Mouse (Mus musculus) kidney, adult 2 months (tissue): ENCODE results near the gene Xrn1. TPM values are rescaled to one million over a fixed set of nuclear protein-coding genes. Genes with fewer than 3 reads are reported as not detected.

Source experiments
- DNase-seq: peaks from one replicate; pipeline ENCODE4 v3.0.0; 2021
- H3K27ac ChIP-seq: fragments of 200-500 bp; 2 replicates; pipeline ENCODE4 v1.5.1; 2012; ENCODE audit warnings: low read depth, low read length, control low read depth, inconsistent platforms; ENCODE audit not compliant: insufficient read depth
- H3K27me3 ChIP-seq: fragments of 200-500 bp; replicated peaks from 2 replicates; pipeline ENCODE4 v1.6.1; 2012; ENCODE audit warnings: mild to moderate bottlenecking, moderate library complexity, low read length, inconsistent platforms; ENCODE audit not compliant: control insufficient read depth, insufficient read depth
- H3K36me3 ChIP-seq: fragments of 200-500 bp; 2 replicates; pipeline ENCODE4 v1.6.1; 2012; ENCODE audit warnings: mild to moderate bottlenecking, moderate library complexity, low read length, inconsistent platforms; ENCODE audit not compliant: control insufficient read depth, insufficient read depth
- H3K4me1 ChIP-seq: fragments of 200-500 bp; 2 replicates; pipeline ENCODE4 v1.6.1; 2011; ENCODE audit warnings: low read length; ENCODE audit not compliant: control insufficient read depth, insufficient read depth
- H3K4me3 ChIP-seq: fragments of 200-500 bp; 2 replicates; pipeline ENCODE4 v1.5.1; 2011; ENCODE audit warnings: mild to moderate bottlenecking, low read depth, low read length, control low read depth; ENCODE audit not compliant: insufficient read depth
- CTCF ChIP-seq: fragments of 200-500 bp; conservative IDR thresholded peaks from 2 replicates; pipeline ENCODE4 v1.5.1; 2011; ENCODE audit warnings: low read depth, mild to moderate bottlenecking, control low read depth, low read length, moderate library complexity, mixed read lengths; ENCODE audit not compliant: insufficient read depth, insufficient read length
- POLR2A ChIP-seq: fragments of 200-500 bp; IDR thresholded peaks from one replicate; pipeline ENCODE4 v1.6.1; 2011; ENCODE audit warnings: low read depth, low read length, control low read depth
- WGBS: fragments of 180-500 bp; shearing (Covaris S2); methylation state at CpG from one replicate; pipeline ENCODE4 v1.1.7; 2018; 5-methylcytosine and 5-hydroxymethylcytosine counted together
- polyA plus RNA-seq: library from polyadenylated mRNA; depleted of rRNA; stranded (reverse); fragments of >200 nt; gene quantifications from 2 replicates; pipeline ENCODE4 v1.2.3, GENCODE M21; 2012

Gene Xrn1
- polyA plus RNA-seq, 1 experiment: 4.0 TPM

DNA sequence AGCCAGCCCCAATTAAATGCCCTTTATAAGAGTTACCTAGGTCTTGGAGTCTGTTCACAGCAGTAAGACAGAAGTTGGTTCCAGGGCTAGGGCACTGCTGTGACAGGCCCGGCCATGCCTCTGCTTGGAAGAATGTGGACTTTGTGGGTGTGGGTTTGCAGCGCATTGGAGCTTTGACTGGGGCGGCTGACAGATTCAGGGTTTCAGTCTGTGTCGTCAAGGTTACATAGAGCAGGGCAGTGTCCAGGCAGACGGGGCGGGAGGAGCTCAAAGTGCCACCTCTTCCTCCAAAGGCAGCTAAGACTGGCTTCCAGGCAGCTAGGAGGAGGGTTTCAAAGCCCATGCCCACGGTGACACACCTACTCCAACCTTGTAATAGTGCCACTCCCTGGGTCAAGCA is 49.9 kb downstream of the Xrn1 start:
- H3K27ac ChIP-seq: no peak overlapping the region
- 83% methylated on average over 7 of the region's 7 CpGs for WGBS
- H3K27me3 ChIP-seq: no peaks in the 10 kb centered on the region
- DNase-seq: no peak
- no peaks in the 10 kb centered on the region for H3K4me1 ChIP-seq
- TF ChIP-seq POLR2A (no peak), CTCF (no peak)
- peaks cover 8% of the 10 kb centered on the region for H3K36me3 ChIP-seq
- no peak overlapping the region for H3K4me3 ChIP-seq

DNA sequence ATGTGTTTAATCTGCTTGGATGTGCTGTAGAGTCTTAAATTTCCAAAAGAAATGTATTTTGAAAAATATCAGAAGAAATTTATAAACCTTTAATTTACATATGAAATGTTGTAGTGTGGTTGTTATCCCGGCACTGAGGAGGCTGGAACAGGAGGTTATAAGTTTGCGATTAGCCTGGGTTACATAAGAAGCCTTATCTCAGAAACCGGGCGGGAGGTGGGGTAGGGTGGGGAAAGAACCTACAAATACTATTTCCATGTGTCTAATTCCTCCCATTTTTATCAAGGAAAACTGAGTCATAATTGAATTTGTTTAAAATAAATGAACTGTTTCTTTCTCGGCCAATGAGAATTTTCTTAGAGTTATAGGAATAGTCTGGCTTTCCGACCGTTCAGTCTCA is 56.1 kb downstream of the Xrn1 start:
- Histone ChIP-seq H3K36me3 (peaks cover 4% of the 10 kb centered on the region), H3K27me3 (no peaks in the 10 kb centered on the region), H3K27ac (no peak overlapping the region), H3K4me3 (no peak overlapping the region), H3K4me1 (no peaks in the 10 kb centered on the region)
- no peak for TF ChIP-seq POLR2A
- no peak for TF ChIP-seq CTCF
- no peak for DNase-seq
- WGBS: 89% methylated on average over 7 of the region's 7 CpGs

DNA sequence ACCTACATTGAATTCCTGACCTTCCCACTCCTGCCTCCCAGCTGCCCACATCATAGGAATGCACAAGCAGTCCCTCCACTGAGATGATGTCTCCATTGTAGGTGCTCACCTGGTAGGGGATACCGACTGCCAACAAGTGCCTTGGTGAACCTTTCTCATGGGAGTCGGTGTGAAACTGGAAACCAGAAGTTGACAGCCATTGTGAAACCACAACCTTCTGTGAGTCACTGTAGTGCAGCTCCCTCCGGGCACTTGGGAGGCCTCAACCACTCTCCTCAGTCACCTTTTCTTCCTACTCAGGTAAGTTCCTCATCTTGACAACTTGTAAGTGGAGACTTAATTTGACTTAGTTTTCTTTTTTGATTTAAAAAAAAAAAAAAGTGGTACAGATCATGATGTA is 69.4 kb downstream of the Xrn1 start:
- TF ChIP-seq POLR2A (no peak), CTCF (no peak)
- H3K27ac ChIP-seq: no peak overlapping the region
- 96% methylated on average over 3 of the region's 3 CpGs for whole genome bisulfite sequencing
- no peak for DNase-seq
- H3K36me3 ChIP-seq: peaks cover 4% of the 10 kb centered on the region
- no peak overlapping the region for H3K4me3 ChIP-seq
- no peaks in the 10 kb centered on the region for H3K27me3 ChIP-seq
- no peaks in the 10 kb centered on the region for H3K4me1 ChIP-seq

DNA sequence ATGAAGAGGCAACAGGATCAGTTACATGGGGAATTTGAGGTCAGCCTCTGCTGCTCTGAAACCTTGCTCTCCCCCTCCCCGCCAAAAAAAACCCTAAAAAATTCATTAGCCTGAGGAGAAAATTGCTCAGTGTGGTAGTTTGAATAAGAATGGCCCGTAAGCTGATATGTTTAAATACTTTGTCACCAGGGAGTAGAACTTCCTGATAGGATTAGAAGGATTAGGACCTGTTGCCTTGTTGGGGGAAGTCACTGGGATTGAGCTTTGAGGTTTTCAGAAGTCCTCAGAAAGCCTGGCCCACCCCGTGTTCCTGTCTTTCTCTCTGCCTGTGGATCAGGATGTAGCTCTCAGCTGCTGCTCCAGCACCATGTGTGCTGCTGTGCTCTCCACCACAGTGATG is 73.4 kb downstream of the Xrn1 start:
- DNase-seq: no peak
- Histone ChIP-seq H3K4me1 (no peaks in the 10 kb centered on the region), H3K27me3 (no peaks in the 10 kb centered on the region), H3K4me3 (no peak overlapping the region), H3K27ac (no peak overlapping the region), H3K36me3 (peaks cover 2% of the 10 kb centered on the region)
- TF ChIP-seq POLR2A (no peak), CTCF (no peak)
- WGBS: 71% methylated on average over 3 of the region's 3 CpGs

DNA sequence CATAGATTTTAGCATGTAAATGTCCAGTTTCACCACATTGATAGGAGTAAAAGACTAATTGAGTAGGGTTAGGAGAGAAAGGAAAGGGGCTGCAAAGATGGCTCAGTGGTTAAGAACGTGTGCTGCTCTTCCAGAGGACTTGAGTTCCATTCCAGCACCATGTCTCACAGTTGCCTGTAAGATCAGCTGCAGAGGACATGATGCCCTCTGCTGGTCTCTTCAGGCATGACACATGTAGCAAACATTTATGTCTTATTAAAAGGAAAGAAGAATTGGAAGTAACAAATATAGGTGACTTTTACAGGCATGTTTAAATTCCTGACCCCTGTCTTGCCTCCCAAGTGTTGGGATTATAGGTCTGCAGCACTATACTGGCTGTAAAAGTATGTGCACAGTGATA is 74.3 kb downstream of the Xrn1 start:
- Histone ChIP-seq H3K4me3 (no peak overlapping the region), H3K36me3 (peaks cover 3% of the 10 kb centered on the region), H3K4me1 (no peaks in the 10 kb centered on the region), H3K27ac (no peak overlapping the region), H3K27me3 (no peaks in the 10 kb centered on the region)
- TF ChIP-seq POLR2A: no peak
- TF ChIP-seq CTCF: peak; percentile 66
- DNase-seq: peak; percentile 47
- WGBS: 36% methylated on average over 1 of the region's 1 CpGs

DNA sequence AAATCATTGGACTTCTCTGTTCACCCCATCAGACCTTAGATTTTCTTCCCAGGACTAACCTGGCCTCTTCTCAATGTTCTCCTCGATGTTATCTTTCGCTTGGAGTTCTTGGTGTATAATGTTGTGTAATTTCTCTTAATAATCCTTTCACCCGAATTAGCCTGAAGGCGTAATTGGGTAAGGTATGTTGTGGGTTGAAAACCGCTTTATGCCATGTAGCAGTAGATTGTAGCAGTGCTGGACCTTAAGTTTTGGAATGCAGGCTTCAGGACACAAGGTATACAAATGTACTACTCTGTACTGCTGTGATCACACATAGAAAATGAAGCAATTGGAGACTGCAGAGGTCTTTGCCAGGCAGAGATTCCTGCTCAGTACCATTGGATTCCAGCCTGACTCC is 75.3 kb downstream of the Xrn1 start:
- Histone ChIP-seq H3K4me1 (no peaks in the 10 kb centered on the region), H3K27me3 (no peaks in the 10 kb centered on the region), H3K36me3 (peaks cover 4% of the 10 kb centered on the region), H3K27ac (no peak overlapping the region), H3K4me3 (no peak overlapping the region)
- WGBS: 93% methylated on average over 5 of the region's 5 CpGs
- TF ChIP-seq POLR2A (no peak), CTCF (no peak)
- DNase-seq: no peak

DNA sequence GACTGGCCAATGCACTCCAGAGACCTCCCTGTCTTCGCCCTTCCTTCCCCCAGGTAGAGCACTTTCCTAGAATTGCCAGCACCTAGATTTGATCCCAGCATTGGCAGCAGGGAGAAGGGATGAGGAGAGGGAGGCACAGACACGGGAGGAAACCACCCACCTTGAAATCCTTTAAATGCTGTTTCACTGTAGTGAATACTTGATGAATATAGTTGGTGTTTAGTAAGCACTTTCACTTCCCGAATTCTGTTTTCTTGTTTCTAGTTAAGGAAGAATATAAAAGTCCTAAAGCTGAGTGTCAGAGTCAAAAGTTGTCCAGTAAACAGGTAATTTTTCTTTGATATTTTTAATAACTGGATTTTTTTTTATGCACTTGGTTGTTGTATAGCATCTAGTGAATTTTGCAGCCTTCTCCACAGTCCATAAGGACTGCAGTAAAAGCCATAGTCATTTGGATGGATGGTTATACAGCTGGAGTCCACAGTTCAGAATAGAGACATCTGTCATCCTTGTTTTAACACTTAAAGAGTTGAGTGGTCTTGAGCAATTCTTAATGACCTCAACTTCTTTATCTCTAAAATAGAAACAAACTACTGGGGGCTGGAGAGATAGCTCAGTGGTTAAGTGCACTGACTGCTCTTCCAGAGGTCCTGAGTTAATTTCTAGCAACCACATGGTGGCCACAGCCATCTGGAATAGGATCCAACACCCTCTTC is 81.0 kb downstream of the Xrn1 start:
- Histone ChIP-seq H3K27ac (no peak overlapping the region), H3K27me3 (no peaks in the 10 kb centered on the region), H3K4me1 (no peaks in the 10 kb centered on the region), H3K36me3 (peaks cover 3% of the 10 kb centered on the region; the same call in 1 of the 2 replicates), H3K4me3 (no peak overlapping the region)
- DNase-seq: no peak
- WGBS: 85% methylated on average over 3 of the region's 3 CpGs
- TF ChIP-seq CTCF (no peak), POLR2A (no peak)

DNA sequence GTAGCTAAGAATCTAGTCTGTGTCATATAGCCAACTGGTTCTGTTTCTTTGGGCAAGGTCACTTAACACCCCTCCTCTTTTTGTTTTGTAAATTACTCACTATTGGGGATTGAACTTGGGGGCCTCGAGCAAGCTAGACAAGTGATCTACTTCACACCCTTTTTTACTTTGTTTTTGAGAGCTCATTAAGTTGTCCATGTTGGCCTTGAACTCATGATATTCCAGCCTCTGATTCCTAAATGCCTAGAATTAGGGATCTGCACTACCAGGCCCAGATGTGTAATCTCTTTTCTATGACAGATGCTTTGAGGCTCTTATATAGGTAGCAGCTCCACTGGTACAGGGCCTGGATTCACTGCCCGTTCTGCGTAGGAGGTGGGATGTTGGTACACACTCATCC is 89.7 kb downstream of the Xrn1 start:
- Histone ChIP-seq H3K36me3 (peaks cover 7% of the 10 kb centered on the region), H3K4me3 (no peak overlapping the region), H3K27ac (no peak overlapping the region), H3K4me1 (no peaks in the 10 kb centered on the region), H3K27me3 (no peaks in the 10 kb centered on the region)
- DNase-seq: no peak
- WGBS: 91% methylated on average over 3 of the region's 3 CpGs
- TF ChIP-seq POLR2A: no peak
- no peak for TF ChIP-seq CTCF
